Mouse (Mus musculus) right cerebral cortex, postnatal 4 days (tissue): Measurements from ENCODE around the gene Ube2l3.
"Not testable (repeated sequence)": the region's sequence is repeated elsewhere in the genome, so short reads cannot be mapped to it uniquely, and the experiment has no call there.

Experiments
- DNase-seq: peaks from one replicate; pipeline ENCODE4 v3.0.0-alpha.2; 2022

Gene Ube2l3

GRCm38 (mm10) chr16:17202549-17202948 is at the start of gene Ube2l3:
Gene Ube2l3, minus strand, starts transcription at chr16:17202649.
- no peak for DNase-seq

- peak; percentile 56 for DNase-seq
Observed at GRCm38 (mm10) chr16:17251539-17251938, 49.1 kb upstream of the Ube2l3 start.

- no peak for DNase-seq
Observed at GRCm38 (mm10) chr16:17249135-17249534, 46.7 kb upstream of the Ube2l3 start.

DNA sequence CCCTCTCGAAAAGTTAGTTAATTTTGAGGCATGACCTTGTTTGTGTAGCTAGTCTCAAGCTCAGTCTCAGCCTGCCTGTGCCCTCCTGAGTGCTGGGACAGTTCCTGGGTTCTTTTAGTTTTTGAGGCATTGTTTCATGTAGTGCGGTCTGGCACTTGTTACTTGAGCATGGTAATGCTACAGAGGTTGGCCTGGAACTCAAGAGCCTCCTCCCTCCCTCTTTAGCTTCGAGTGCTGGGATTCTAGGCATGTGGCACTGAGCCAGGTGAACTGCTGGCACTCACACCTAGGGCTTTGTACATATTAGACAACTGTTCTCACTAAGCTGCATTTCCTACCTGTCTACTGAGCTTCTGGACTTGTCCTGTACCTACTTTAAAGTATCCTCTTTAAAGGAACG is 45.3 kb upstream of the Ube2l3 start:
- DNase-seq = no peak

- DNase-seq = no peak
Observed at GRCm38 (mm10) chr16:17244996-17245395, 42.5 kb upstream of the Ube2l3 start.

- DNase-seq = no peak
Observed at GRCm38 (mm10) chr16:17243731-17244130, 41.3 kb upstream of the Ube2l3 start.

- no peak for DNase-seq
Observed at GRCm38 (mm10) chr16:17239409-17239808, 37.0 kb upstream of the Ube2l3 start.

DNA sequence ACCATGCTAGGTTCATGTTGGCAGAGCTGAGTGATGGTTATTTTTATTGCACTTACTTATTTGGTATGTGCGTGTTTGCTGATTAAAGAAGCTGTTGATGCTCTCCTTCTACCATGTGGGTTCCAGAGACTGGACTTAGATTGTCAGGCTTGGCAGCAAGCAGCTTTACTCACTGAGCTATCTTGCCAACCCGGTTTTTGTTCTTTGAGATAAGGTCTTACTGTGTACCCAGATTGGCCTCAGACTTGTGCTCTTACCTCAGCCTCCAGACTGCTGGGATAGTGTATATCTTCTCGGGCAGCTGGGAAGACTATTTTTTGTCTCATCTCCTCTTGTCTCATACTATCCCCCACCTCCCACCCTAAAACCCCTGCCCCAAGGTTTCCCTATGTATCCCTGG is 35.2 kb upstream of the Ube2l3 start:
- no peak for DNase-seq

DNA sequence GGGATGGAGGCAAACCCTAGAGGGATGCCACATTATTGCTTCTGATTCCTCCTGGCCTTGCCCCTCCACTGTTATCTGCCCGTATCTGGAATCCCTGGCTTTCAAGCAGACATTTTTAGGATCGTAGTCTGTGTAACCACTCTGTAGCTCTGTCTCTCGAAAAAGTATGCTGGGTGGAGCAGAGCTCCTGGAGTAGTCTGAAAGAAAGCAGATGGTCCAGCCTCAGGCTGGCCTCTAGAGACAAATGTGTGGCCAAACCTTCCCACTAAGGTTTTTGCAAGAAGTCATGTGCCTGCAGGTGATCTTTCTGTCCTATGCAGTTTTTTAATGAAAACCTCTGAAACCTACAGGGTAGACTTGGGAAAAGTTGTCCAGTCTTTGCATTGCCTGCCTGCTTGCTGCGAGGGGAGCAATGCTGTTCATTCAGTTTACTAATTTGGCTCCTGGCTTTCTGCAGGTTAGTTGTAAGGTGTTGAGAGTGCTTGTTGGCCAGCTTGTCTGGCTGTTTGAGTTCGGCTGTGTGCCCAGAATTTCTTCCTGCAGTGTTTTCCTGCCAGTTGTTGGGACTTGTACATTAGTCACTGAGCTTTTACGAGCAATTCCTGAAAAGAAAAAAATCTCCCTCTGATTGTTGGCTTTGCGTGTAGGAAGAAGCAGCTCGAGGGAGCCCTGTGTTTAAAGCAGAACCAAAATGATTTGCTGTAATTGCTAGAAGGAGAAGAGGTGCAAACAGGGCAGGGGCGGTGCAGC is 32.6 kb upstream of the Ube2l3 start:
- no peak for DNase-seq

DNA sequence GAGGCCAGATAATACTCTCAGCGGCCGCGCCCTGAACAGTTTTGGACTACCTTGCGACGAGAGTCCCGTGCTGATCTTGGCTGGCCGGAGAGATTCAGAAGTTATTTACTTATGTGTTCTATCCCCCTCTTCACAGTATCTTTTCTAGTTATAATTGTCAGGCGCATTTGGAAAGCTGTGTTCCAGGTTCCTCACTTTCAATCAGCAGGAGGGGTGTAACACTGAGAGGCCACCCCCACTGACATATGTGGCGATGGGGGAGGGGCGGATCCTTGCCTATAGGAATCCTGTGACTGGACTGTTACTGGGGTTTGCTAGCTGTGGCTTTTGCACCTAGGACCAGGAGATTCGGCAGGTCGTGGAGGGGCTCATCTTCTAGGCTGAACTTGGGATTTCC is 32.0 kb upstream of the Ube2l3 start:
- DNase-seq = peak; percentile 62

GRCm38 (mm10) chr16:17233702-17234498 is 31.5 kb upstream of the Ube2l3 start:
- peak; percentile 58 for DNase-seq

- DNase-seq = peak; percentile 86
Observed at GRCm38 (mm10) chr16:17232794-17233701, 30.6 kb upstream of the Ube2l3 start, which contains the start of gene Hic2. Gene Hic2, plus strand, starts transcription at chr16:17233572.

DNA sequence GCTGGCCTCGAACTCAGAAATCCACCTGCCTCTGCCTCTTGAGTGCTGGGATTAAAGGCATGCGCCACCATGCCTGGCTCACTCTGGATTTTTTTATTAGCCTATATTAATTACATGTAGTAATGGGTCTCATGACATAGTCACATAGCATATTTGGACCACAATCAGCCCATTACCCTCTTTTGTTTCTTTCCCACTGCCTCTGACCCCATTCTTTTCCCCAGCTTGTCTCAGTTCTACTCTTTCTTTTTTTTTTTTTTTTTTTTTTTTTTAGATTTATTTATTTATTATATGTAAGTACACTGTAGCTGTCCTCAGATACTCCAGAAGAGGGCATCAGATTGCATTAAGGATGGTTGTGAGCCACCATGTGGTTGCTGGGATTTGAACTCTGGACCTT is 29.1 kb upstream of the Ube2l3 start:
- not testable (repeated sequence) for DNase-seq

DNA sequence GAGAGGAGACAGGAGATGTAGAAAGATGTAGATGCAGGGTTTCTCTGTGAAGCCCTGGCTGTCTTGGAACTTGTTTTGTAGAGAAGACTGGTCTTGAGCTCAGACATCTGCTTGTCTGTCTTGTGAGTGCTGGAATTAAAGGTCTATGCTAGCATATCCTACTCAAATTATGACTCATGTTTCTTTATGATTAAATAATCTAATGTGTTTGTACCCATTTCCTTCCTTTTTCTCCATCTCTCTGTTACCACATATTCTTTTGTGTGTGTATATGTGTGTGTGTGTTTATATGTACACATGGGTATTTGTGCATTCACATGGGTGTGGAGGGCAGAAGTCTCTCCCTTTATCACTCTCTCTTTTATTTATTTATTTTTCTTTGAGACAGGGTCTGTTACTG is 24.0 kb upstream of the Ube2l3 start:
- no peak for DNase-seq

- DNase-seq = no peak
Observed at GRCm38 (mm10) chr16:17225584-17225983, 23.1 kb upstream of the Ube2l3 start.

DNA sequence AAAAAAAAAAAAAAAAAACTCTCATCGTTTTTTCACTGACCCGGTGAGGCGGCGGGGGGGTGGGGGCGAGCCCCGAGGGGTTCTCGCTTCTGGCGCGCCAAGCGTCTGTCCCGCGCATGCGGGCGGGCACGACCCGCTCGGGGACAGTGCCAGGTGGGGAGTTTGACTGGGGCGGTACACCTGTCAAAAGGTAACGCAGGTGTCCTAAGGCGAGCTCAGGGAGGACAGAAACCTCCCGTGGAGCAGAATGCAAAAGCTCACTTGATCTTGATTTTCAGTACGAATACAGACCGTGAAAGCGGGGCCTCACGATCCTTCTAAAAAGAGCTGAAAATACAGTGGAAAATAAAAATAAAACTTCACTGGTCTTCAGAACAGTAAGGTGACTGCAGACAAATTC is 19.7 kb upstream of the Ube2l3 start:
- peak; percentile 100 for DNase-seq

GRCm38 (mm10) chr16:17220127-17220733 is 17.8 kb upstream of the Ube2l3 start:
- no peak for DNase-seq

DNA sequence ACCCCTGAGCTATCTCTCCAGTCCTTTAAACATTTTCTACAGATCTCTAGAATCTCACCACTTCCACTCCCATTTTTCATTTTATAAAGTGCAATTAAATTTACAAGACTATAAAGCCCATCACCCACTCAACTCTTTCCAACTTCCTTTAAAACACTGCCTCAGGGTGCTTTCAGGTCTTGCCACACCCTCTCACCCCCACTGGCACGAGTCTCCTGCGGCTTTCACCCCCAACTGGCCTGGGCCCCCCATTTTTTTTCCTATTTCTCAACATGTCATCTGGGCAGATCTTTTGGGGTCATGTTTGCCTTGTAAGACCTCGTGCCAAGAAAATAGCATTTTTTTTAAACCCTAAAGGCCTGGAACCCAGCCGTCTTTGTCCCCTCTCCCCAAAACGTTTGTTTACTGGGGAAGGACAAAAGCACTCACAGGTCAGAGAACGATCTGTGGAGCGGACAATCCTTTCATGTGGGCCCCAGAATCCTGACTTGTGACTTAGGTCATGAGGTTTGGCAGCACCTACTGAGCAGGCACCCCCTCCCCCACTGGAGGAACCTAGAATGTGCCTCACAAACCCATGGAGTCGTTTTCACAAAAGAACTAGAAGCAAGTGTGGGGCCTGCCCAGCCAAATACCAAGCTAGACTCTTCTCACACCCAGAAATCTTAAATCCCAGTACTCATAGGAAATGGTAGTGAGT is 14.6 kb upstream of the Ube2l3 start:
- DNase-seq = no peak

DNA sequence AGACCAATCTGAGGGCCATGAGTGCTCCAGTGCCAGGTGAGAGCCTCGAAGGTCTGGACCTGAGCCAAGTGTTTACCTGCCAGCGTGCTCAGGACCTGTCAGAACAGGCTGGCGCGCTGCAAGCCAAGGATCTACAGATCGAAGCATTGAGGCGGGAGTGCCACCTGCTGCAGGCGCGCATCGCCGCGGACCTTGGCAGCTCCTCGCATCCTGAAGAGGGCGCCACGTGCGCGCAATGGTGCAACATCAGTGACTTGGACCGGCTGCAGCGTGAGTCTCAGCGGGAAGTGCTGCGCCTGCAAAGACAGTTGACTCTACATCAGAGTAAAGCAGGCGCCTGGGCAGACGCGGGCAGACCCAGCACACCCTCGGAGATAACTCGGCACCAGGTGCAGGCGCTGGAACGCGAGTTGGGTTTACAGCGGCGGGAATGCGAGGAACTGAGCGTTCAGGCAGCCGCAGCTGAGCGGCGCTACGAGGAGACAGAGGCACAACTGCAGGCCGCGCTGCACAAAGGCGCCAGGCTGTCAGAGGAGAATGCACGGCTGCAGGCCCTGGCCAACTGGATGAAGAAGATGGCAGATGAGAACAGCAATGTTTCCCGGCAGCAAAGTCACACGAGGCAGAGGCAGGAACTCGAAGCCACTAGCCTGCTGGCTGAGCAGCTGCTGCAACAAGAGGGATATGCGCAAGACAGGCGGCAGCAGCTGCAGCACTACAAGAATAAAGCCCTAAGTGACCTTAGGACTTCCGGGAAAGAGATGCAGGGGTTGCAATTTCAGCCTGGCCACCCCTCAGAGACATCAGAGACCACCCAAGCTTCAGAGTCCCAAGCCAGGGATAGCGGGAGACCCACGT is 7.8 kb upstream of the Ube2l3 start:
- peak; percentile 87 for DNase-seq

GRCm38 (mm10) chr16:17209404-17209960 is 7.0 kb upstream of the Ube2l3 start:
- DNase-seq = no peak
